Mouse (Mus musculus): ENCODE data around the gene Psmd11. TPM values are rescaled to one million over a fixed set of nuclear protein-coding genes. Genes with fewer than 3 reads are reported as not detected.

Gene Psmd11
- total and polyA plus RNA-seq, 2 experiments from 2014 or later: 24.6 to 278 TPM

GRCm38 (mm10) chr11:80503726-80504452, 75.5 kb downstream of the Psmd11 start:
- peaks cover 35% of the 10 kb centered on the region for H3K4me1 ChIP-seq (ENCODE audit: insufficient read depth, low read length)
- no peaks in the 10 kb centered on the region for H3K27me3 ChIP-seq (ENCODE audit: insufficient read depth, low read length)
- no peak overlapping the region for H3K4me2 ChIP-seq (ENCODE audit: low read depth, low read length, poor library complexity, severe bottlenecking)
- H3K27ac ChIP-seq (ENCODE audit: low read depth, low read length): peak overlapping the region; percentile 99
- no peaks in the 10 kb centered on the region for H3K36me3 ChIP-seq (ENCODE audit: insufficient read depth, low read length)
- peak overlapping the region; percentile 54; the same call in 1 of the 2 replicates for H3K9ac ChIP-seq (replicated peaks; ENCODE audit: low read length, poor library complexity, severe bottlenecking)
- no peak overlapping the region for H3K4me3 ChIP-seq (ENCODE audit: low read depth, low read length)
- ATAC-seq (ENCODE audit: low FRiP score): peak; percentile 92
- 5% methylated on average over 13 of the region's 13 CpGs for WGBS
- peak; percentile 98 for DNase-seq (ENCODE audit: low spot score)
- TF ChIP-seq CTCF (IDR thresholded peaks at IDR 0.05): peak; percentile 56
- no peaks in the 10 kb centered on the region for H3K9me3 ChIP-seq (ENCODE audit: low read length)

GRCm38 (mm10) chr11:80504519-80505385, 76.3 kb downstream of the Psmd11 start:
- no peaks in the 10 kb centered on the region for H3K27me3 ChIP-seq (ENCODE audit: insufficient read depth, low read length)
- 28% methylated on average over 6 of the region's 6 CpGs for WGBS
- no peak overlapping the region for H3K4me3 ChIP-seq (ENCODE audit: low read depth, low read length)
- no peak overlapping the region for H3K4me2 ChIP-seq (ENCODE audit: low read depth, low read length, poor library complexity, severe bottlenecking)
- DNase-seq (ENCODE audit: low spot score): no peak
- ATAC-seq (ENCODE audit: low FRiP score): peak; percentile 17; the same call in 1 of the 2 replicates
- H3K36me3 ChIP-seq (ENCODE audit: insufficient read depth, low read length): no peaks in the 10 kb centered on the region
- no peak for TF ChIP-seq CTCF (IDR thresholded peaks at IDR 0.05)
- peak overlapping the region; percentile 99 for H3K27ac ChIP-seq (ENCODE audit: low read depth, low read length)
- no peaks in the 10 kb centered on the region for H3K9me3 ChIP-seq (ENCODE audit: low read length)
- peak overlapping the region; percentile 29; the same call in 1 of the 2 replicates for H3K9ac ChIP-seq (replicated peaks; ENCODE audit: low read length, poor library complexity, severe bottlenecking)
- peaks cover 32% of the 10 kb centered on the region for H3K4me1 ChIP-seq (ENCODE audit: insufficient read depth, low read length)

GRCm38 (mm10) chr11:80505581-80505980, 77.2 kb downstream of the Psmd11 start:
- Histone ChIP-seq H3K36me3 (ENCODE audit: insufficient read depth, low read length) (no peaks in the 10 kb centered on the region), H3K9me3 (ENCODE audit: low read length) (no peaks in the 10 kb centered on the region), H3K27me3 (ENCODE audit: insufficient read depth, low read length) (no peaks in the 10 kb centered on the region), H3K9ac (replicated peaks; ENCODE audit: low read length, poor library complexity, severe bottlenecking) (no peak overlapping the region), H3K27ac (ENCODE audit: low read depth, low read length) (peak overlapping the region; percentile 99), H3K4me3 (ENCODE audit: low read depth, low read length) (no peak overlapping the region), H3K4me1 (ENCODE audit: insufficient read depth, low read length) (peaks cover 32% of the 10 kb centered on the region), H3K4me2 (ENCODE audit: low read depth, low read length, poor library complexity, severe bottlenecking) (no peak overlapping the region)
- no peak for TF ChIP-seq CTCF (IDR thresholded peaks at IDR 0.05)
- no peak for ATAC-seq (ENCODE audit: low FRiP score)
- DNase-seq (ENCODE audit: low spot score): no peak
- WGBS: 92% methylated on average over 3 of the region's 3 CpGs

- Histone ChIP-seq H3K4me1 (ENCODE audit: insufficient read depth, low read length) (peaks cover 32% of the 10 kb centered on the region), H3K27ac (ENCODE audit: low read depth, low read length) (no peak overlapping the region), H3K27me3 (ENCODE audit: insufficient read depth, low read length) (no peaks in the 10 kb centered on the region), H3K9ac (replicated peaks; ENCODE audit: low read length, poor library complexity, severe bottlenecking) (no peak overlapping the region), H3K9me3 (ENCODE audit: low read length) (no peaks in the 10 kb centered on the region), H3K36me3 (ENCODE audit: insufficient read depth, low read length) (no peaks in the 10 kb centered on the region), H3K4me3 (ENCODE audit: low read depth, low read length) (no peak overlapping the region), H3K4me2 (ENCODE audit: low read depth, low read length, poor library complexity, severe bottlenecking) (no peak overlapping the region)
- ATAC-seq (ENCODE audit: low FRiP score): no peak
- DNase-seq (ENCODE audit: low spot score): no peak
- TF ChIP-seq CTCF (IDR thresholded peaks at IDR 0.05): no peak
Observed at GRCm38 (mm10) chr11:80506483-80506882, 78.1 kb downstream of the Psmd11 start.

- ATAC-seq (ENCODE audit: low FRiP score): no peak
- H3K9ac ChIP-seq (replicated peaks; ENCODE audit: low read length, poor library complexity, severe bottlenecking): no peak overlapping the region
- H3K4me2 ChIP-seq (ENCODE audit: low read depth, low read length, poor library complexity, severe bottlenecking): no peak overlapping the region
- H3K27me3 ChIP-seq (ENCODE audit: insufficient read depth, low read length): no peaks in the 10 kb centered on the region
- TF ChIP-seq CTCF (IDR thresholded peaks at IDR 0.05): no peak
- H3K27ac ChIP-seq (ENCODE audit: low read depth, low read length): no peak overlapping the region
- H3K4me3 ChIP-seq (ENCODE audit: low read depth, low read length): no peak overlapping the region
- no peaks in the 10 kb centered on the region for H3K9me3 ChIP-seq (ENCODE audit: low read length)
- 93% methylated on average over 6 of the region's 6 CpGs for WGBS
- peaks cover 32% of the 10 kb centered on the region for H3K4me1 ChIP-seq (ENCODE audit: insufficient read depth, low read length)
- DNase-seq (ENCODE audit: low spot score): no peak
- no peaks in the 10 kb centered on the region for H3K36me3 ChIP-seq (ENCODE audit: insufficient read depth, low read length)
Observed at GRCm38 (mm10) chr11:80507791-80508190, 79.4 kb downstream of the Psmd11 start.
